Mouse (Mus musculus) liver, adult 2 months (tissue): ENCODE measurements around the gene Kcp.

Experiments
- CTCF ChIP-seq: fragments of 200-500 bp; IDR thresholded peaks from 2 replicates; pipeline ENCODE4 v1.5.1; 2011; ENCODE audit warnings: low read depth, low read length, control low read depth
- POLR2A ChIP-seq: fragments of 200-500 bp; IDR thresholded peaks from 2 replicates; pipeline ENCODE4 v1.6.1; 2011; ENCODE audit warnings: low read length, control low read depth; ENCODE audit not compliant: insufficient read depth; ENCODE audit errors: extremely low read depth

DNA sequence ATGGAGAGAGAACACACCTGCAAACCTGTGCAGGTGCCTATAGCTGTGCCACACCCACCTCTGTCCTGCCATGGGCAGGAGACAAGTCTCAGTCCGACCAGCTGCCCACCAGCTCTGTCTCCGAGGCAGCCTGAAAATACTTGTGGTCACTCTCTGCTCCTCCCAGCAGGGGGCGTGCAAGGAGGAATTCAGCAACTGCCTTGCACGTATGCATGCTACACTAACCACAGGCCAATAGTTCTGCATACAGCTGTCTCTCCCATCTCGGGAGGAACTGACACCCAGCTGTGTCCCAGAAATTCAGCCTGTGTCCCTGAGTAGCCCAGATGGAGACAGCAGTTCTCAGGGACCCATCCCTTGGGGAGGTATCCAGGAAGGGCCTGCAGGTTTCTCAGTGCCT, 9.4 kb upstream of the Kcp start:
- TF ChIP-seq CTCF (peak; percentile 92), POLR2A (no peak)
